Mouse (Mus musculus) limb, embryonic 14.5 days (tissue): ENCODE data around the gene Xxylt1. TPM values are rescaled to one million over a fixed set of nuclear protein-coding genes. Genes with fewer than 3 reads are reported as not detected.

Source experiments
- ATAC-seq: fragments of 200-750 bp; cut with Nextera tagmentation; 2 replicates; pipeline ENCODE4 v1.8.0; 2017; ENCODE audit warnings: low read depth, moderate number of reproducible peaks, moderate TSS enrichment; ENCODE audit not compliant: low FRiP score
- DNase-seq: peaks from one replicate; pipeline ENCODE4 v3.0.0-alpha.2; 2015; ENCODE audit warnings: low spot score
- H3K27ac ChIP-seq: fragments of 300-500 bp; sonication (generic); replicated peaks from 2 replicates; pipeline ENCODE4 v1.5.1; 2014; ENCODE audit warnings: low read depth, mild to moderate bottlenecking, low read length, moderate library complexity, mixed read lengths
- H3K27me3 ChIP-seq: fragments of 300-500 bp; sonication (generic); 2 replicates; pipeline ENCODE4 v1.6.1; 2014; ENCODE audit warnings: low read length, mixed read lengths; ENCODE audit not compliant: control insufficient read depth, insufficient read depth
- H3K36me3 ChIP-seq: fragments of 300-500 bp; sonication (generic); 2 replicates; pipeline ENCODE4 v1.6.1; 2014; ENCODE audit warnings: mild to moderate bottlenecking, low read length, moderate library complexity, mixed read lengths; ENCODE audit not compliant: control insufficient read depth, insufficient read depth
- H3K4me1 ChIP-seq: fragments of 300-500 bp; sonication (generic); 2 replicates; pipeline ENCODE4 v1.6.1; 2014; ENCODE audit warnings: antibody characterized with exemption, low read length, mixed read lengths; ENCODE audit not compliant: control insufficient read depth, insufficient read depth
- H3K4me2 ChIP-seq: fragments of 300-500 bp; sonication (generic); replicated peaks from 2 replicates; pipeline ENCODE4 v1.6.1; 2014; ENCODE audit warnings: low read depth, mild to moderate bottlenecking, low read length, moderate library complexity; ENCODE audit not compliant: severe bottlenecking
- H3K4me3 ChIP-seq: fragments of 300-500 bp; sonication (generic); replicated peaks from 2 replicates; pipeline ENCODE4 v1.5.1; 2014; ENCODE audit warnings: low read length
- H3K9ac ChIP-seq: fragments of 300-500 bp; sonication (generic); 2 replicates; pipeline ENCODE4 v1.6.1; 2014; ENCODE audit warnings: mild to moderate bottlenecking, low read depth, low read length, moderate library complexity; ENCODE audit not compliant: severe bottlenecking
- H3K9me3 ChIP-seq: fragments of 300-500 bp; sonication (generic); 2 replicates; pipeline ENCODE4 v1.6.1; 2016; ENCODE audit warnings: low read length; ENCODE audit not compliant: control insufficient read depth
- POLR2A ChIP-seq: fragments of 200-500 bp; IDR thresholded peaks from 2 replicates; pipeline ENCODE4 v1.8.0; 2012; ENCODE audit warnings: inconsistent platforms, mild to moderate bottlenecking, moderate library complexity, borderline replicate concordance; ENCODE audit not compliant: insufficient read depth, insufficient read length; ENCODE audit errors: extremely low read depth
- WGBS: fragments of 180-500 bp; shearing (Covaris S2); extraction: QIAGEN DNeasy Blood & Tissue Kit; methylation state at CpG from one replicate; pipeline ENCODE4 v1.1.7; 2014; 5-methylcytosine and 5-hydroxymethylcytosine counted together
- polyA plus RNA-seq, 2 experiments: library from polyadenylated mRNA; depleted of rRNA in 1 of 2; stranded (reverse) in 1 of 2; unstranded in 1 of 2; fragments of >200 nt; fragmentation: Nextera tagmentation in 1 of 2; extraction: Ambion mirVana in 1 of 2; gene quantifications; 2 replicates each; pipeline versions ENCODE4 v1.2.1 to v1.2.3; 2012 to 2014

Xxylt1 gene
- polyA plus RNA-seq, 2 experiments, result 20.0 to 23.8 TPM

DNA sequence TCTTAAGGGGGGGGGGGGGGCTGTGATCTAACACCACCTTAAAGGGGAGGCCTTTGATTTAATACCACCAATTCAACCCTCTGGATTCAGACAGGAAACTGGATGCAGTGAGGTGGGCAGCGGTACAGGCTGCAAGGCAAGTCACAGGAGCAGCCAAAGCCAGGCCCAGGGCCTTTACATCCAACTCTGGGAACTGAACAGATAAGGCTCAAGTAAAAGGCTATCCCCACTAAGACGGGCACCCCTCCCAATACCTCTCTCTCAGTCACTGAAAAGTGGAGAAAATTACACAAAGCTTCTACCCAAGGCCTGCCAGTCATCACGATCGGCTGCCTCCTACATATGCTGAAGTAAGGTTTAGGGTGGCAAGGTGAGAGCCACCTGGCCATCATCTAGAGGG lies 21.5 kb downstream of the Xxylt1 start:
- H3K27ac ChIP-seq, result no peak overlapping the region
- DNase-seq (no peak), ATAC-seq (no peak)
- H3K4me2 ChIP-seq, result no peak overlapping the region
- H3K4me3 ChIP-seq, result no peak overlapping the region
- no peaks in the 10 kb centered on the region for H3K9me3 ChIP-seq
- WGBS, result 81% methylated on average over 4 of the region's 4 CpGs
- no peaks in the 10 kb centered on the region for H3K36me3 ChIP-seq
- no peak overlapping the region for H3K9ac ChIP-seq
- TF ChIP-seq POLR2A, result no peak
- H3K27me3 ChIP-seq, result no peaks in the 10 kb centered on the region
- peaks cover 4% of the 10 kb centered on the region; the same call in 1 of the 2 replicates for H3K4me1 ChIP-seq

DNA sequence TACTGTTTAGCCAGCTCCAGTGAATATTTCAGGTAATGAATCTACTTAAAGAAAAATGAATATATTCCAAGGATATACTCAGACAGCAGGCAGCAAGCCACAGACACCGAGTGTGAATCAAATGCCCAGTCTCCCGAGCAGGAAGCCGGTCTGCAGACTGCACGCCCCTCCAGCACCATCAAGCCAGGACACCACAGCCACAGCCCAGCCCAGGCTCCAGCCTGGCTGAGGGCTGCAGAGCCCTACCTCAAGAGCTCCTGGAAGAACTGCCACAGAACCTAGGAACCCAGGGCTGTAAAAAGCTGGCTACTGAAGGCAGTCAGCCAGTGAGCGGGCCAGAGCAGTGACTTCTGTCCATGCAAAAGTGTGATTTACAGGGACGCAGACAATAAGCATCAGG lies 28.4 kb downstream of the Xxylt1 start:
- 58% methylated on average over 6 of the region's 6 CpGs for WGBS
- no peaks in the 10 kb centered on the region for H3K9me3 ChIP-seq
- H3K27me3 ChIP-seq, result no peaks in the 10 kb centered on the region
- peaks cover 4% of the 10 kb centered on the region; the same call in 1 of the 2 replicates for H3K4me1 ChIP-seq
- ATAC-seq, result no peak
- H3K4me2 ChIP-seq, result no peak overlapping the region
- H3K36me3 ChIP-seq, result no peaks in the 10 kb centered on the region
- no peak for TF ChIP-seq POLR2A
- no peak for DNase-seq
- H3K9ac ChIP-seq, result no peak overlapping the region
- no peak overlapping the region for H3K27ac ChIP-seq
- no peak overlapping the region for H3K4me3 ChIP-seq

DNA sequence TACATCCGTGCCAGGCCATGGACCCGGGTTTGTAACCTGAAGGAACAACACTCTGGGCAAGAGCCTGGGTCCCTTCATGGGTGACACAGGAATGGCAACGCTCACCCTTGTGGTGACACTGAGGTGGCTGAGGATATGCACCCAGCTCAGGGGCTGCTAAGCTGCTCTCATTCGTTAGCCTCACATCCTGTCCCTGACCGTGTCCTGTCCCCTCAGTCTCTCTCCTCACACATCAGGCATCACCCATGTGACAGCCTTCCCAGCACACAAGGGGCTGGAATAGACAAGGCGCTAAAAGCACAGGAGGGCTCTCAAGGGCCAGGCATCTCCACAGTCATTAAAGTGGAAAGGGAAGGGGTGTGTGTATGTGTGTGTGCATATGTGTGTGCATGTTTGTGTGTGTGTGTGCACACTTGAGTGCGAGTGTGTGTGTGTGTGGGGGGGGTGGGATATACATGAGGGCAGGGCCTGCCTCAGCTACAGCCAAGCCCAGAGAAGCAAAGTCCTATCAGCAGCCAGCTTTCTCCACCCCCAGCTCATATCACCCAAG lies 29.0 kb downstream of the Xxylt1 start:
- no peak overlapping the region for H3K4me3 ChIP-seq
- H3K9me3 ChIP-seq, result no peaks in the 10 kb centered on the region
- DNase-seq (no peak), ATAC-seq (no peak)
- H3K9ac ChIP-seq, result no peak overlapping the region
- WGBS, result 70% methylated on average over 7 of the region's 7 CpGs
- H3K27ac ChIP-seq, result no peak overlapping the region
- H3K4me1 ChIP-seq, result peaks cover 7% of the 10 kb centered on the region
- no peaks in the 10 kb centered on the region for H3K36me3 ChIP-seq
- no peaks in the 10 kb centered on the region for H3K27me3 ChIP-seq
- H3K4me2 ChIP-seq, result no peak overlapping the region
- no peak for TF ChIP-seq POLR2A

- H3K36me3 ChIP-seq, result no peaks in the 10 kb centered on the region
- ATAC-seq, result no peak
- WGBS, result 92% methylated on average over 7 of the region's 7 CpGs
Observed at GRCm38 (mm10) chr16:31050701-31051100, 30.5 kb downstream of the Xxylt1 start.

GRCm38 (mm10) chr16:31048194-31048593 lies 33.0 kb downstream of the Xxylt1 start:
- DNase-seq (no peak), ATAC-seq (no peak)
- Histone ChIP-seq H3K4me3 (no peak overlapping the region), H3K4me2 (no peak overlapping the region), H3K9me3 (no peaks in the 10 kb centered on the region), H3K27ac (no peak overlapping the region), H3K4me1 (peaks cover 8% of the 10 kb centered on the region), H3K9ac (no peak overlapping the region), H3K36me3 (no peaks in the 10 kb centered on the region), H3K27me3 (no peaks in the 10 kb centered on the region)
- 34% methylated on average over 6 of the region's 6 CpGs for WGBS
- no peak for TF ChIP-seq POLR2A

More at GRCm38 (mm10) chr16:31050701-31051100, 30.5 kb downstream of the Xxylt1 start:
- DNase-seq, result no peak
- no peak overlapping the region for H3K4me2 ChIP-seq
- H3K27ac ChIP-seq, result no peak overlapping the region
- no peak overlapping the region for H3K9ac ChIP-seq
- TF ChIP-seq POLR2A, result no peak
- no peaks in the 10 kb centered on the region for H3K27me3 ChIP-seq
- no peaks in the 10 kb centered on the region for H3K9me3 ChIP-seq
- no peak overlapping the region for H3K4me3 ChIP-seq
- peaks cover 8% of the 10 kb centered on the region for H3K4me1 ChIP-seq
